Mouse (Mus musculus): ENCODE results near the gene Bsg. TPM values are rescaled to one million over a fixed set of nuclear protein-coding genes. Genes with fewer than 3 reads are reported as not detected.

The Bsg gene
- polyA plus RNA-seq, 1 experiment from 2014 or later, result 937 TPM

GRCm38 (mm10) chr10:79732500-79732899 is 28.2 kb downstream of the Bsg start:
- TF ChIP-seq CTCF (IDR thresholded peaks at IDR 0.05; ENCODE audit: low read depth), result peak; percentile 65
- Histone ChIP-seq H3K27me3 (replicated peaks; ENCODE audit: control insufficient read depth, insufficient read depth, low read length) (no peaks in the 10 kb centered on the region), H3K4me1 (replicated peaks; ENCODE audit: control insufficient read depth, insufficient read depth, low read length) (no peaks in the 10 kb centered on the region), H3K9ac (ENCODE audit: low read depth, low read length) (no peak overlapping the region), H3K4me2 (replicated peaks; ENCODE audit: low read depth) (no peak overlapping the region), H3K4me3 (ENCODE audit: low read depth, low read length) (no peak overlapping the region), H3K36me3 (ENCODE audit: control insufficient read depth, insufficient read depth) (peaks cover 34% of the 10 kb centered on the region), H3K27ac (ENCODE audit: low read depth, low read length) (no peak overlapping the region), H3K9me3 (ENCODE audit: control insufficient read depth) (no peaks in the 10 kb centered on the region)
- ATAC-seq, result no peak
- 96% methylated on average over 1 of the region's 1 CpGs for WGBS

GRCm38 (mm10) chr10:79733847-79734246 is 29.6 kb downstream of the Bsg start:
- WGBS, result 94% methylated on average over 15 of the region's 15 CpGs
- Histone ChIP-seq H3K4me1 (replicated peaks; ENCODE audit: control insufficient read depth, insufficient read depth, low read length) (no peaks in the 10 kb centered on the region), H3K4me2 (replicated peaks; ENCODE audit: low read depth) (no peak overlapping the region), H3K36me3 (ENCODE audit: control insufficient read depth, insufficient read depth) (peaks cover 47% of the 10 kb centered on the region), H3K9me3 (ENCODE audit: control insufficient read depth) (no peaks in the 10 kb centered on the region), H3K9ac (ENCODE audit: low read depth, low read length) (no peak overlapping the region), H3K27me3 (replicated peaks; ENCODE audit: control insufficient read depth, insufficient read depth, low read length) (no peaks in the 10 kb centered on the region), H3K4me3 (ENCODE audit: low read depth, low read length) (no peak overlapping the region), H3K27ac (ENCODE audit: low read depth, low read length) (no peak overlapping the region)
- ATAC-seq, result no peak
- no peak for TF ChIP-seq CTCF (IDR thresholded peaks at IDR 0.05; ENCODE audit: low read depth)

- no peak for ATAC-seq
- WGBS, result 37% methylated on average over 48 of the region's 52 CpGs
- Histone ChIP-seq H3K4me2 (replicated peaks; ENCODE audit: low read depth) (no peak overlapping the region), H3K9me3 (ENCODE audit: control insufficient read depth) (no peaks in the 10 kb centered on the region), H3K4me3 (ENCODE audit: low read depth, low read length) (no peak overlapping the region), H3K4me1 (replicated peaks; ENCODE audit: control insufficient read depth, insufficient read depth, low read length) (no peaks in the 10 kb centered on the region), H3K27ac (ENCODE audit: low read depth, low read length) (no peak overlapping the region), H3K27me3 (replicated peaks; ENCODE audit: control insufficient read depth, insufficient read depth, low read length) (no peaks in the 10 kb centered on the region), H3K36me3 (ENCODE audit: control insufficient read depth, insufficient read depth) (peaks cover 63% of the 10 kb centered on the region), H3K9ac (ENCODE audit: low read depth, low read length) (no peak overlapping the region)
- peak; percentile 33; the same call in 1 of the 2 replicates for TF ChIP-seq CTCF (IDR thresholded peaks at IDR 0.05; ENCODE audit: low read depth)
Observed at GRCm38 (mm10) chr10:79735361-79735760, 31.1 kb downstream of the Bsg start.

- Histone ChIP-seq H3K4me2 (replicated peaks; ENCODE audit: low read depth) (no peak overlapping the region), H3K27me3 (replicated peaks; ENCODE audit: control insufficient read depth, insufficient read depth, low read length) (no peaks in the 10 kb centered on the region), H3K4me1 (replicated peaks; ENCODE audit: control insufficient read depth, insufficient read depth, low read length) (no peaks in the 10 kb centered on the region), H3K36me3 (ENCODE audit: control insufficient read depth, insufficient read depth) (peaks cover 76% of the 10 kb centered on the region), H3K27ac (ENCODE audit: low read depth, low read length) (no peak overlapping the region), H3K4me3 (ENCODE audit: low read depth, low read length) (no peak overlapping the region), H3K9me3 (ENCODE audit: control insufficient read depth) (no peaks in the 10 kb centered on the region), H3K9ac (ENCODE audit: low read depth, low read length) (no peak overlapping the region)
- no peak for TF ChIP-seq CTCF (IDR thresholded peaks at IDR 0.05; ENCODE audit: low read depth)
- no peak for ATAC-seq
- WGBS, result 88% methylated on average over 10 of the region's 14 CpGs
Observed at GRCm38 (mm10) chr10:79736706-79737105, 32.4 kb downstream of the Bsg start.

GRCm38 (mm10) chr10:79738259-79738658 is 34.0 kb downstream of the Bsg start:
- Histone ChIP-seq H3K9me3 (ENCODE audit: control insufficient read depth) (no peaks in the 10 kb centered on the region), H3K27ac (ENCODE audit: low read depth, low read length) (no peak overlapping the region), H3K4me1 (replicated peaks; ENCODE audit: control insufficient read depth, insufficient read depth, low read length) (no peaks in the 10 kb centered on the region), H3K36me3 (ENCODE audit: control insufficient read depth, insufficient read depth) (peaks cover 91% of the 10 kb centered on the region), H3K27me3 (replicated peaks; ENCODE audit: control insufficient read depth, insufficient read depth, low read length) (no peaks in the 10 kb centered on the region), H3K4me3 (ENCODE audit: low read depth, low read length) (no peak overlapping the region), H3K9ac (ENCODE audit: low read depth, low read length) (no peak overlapping the region), H3K4me2 (replicated peaks; ENCODE audit: low read depth) (no peak overlapping the region)
- peak; percentile 69 for TF ChIP-seq CTCF (IDR thresholded peaks at IDR 0.05; ENCODE audit: low read depth)
- ATAC-seq, result no peak
- WGBS, result 91% methylated on average over 10 of the region's 10 CpGs

- Histone ChIP-seq H3K27me3 (replicated peaks; ENCODE audit: control insufficient read depth, insufficient read depth, low read length) (no peaks in the 10 kb centered on the region), H3K4me1 (replicated peaks; ENCODE audit: control insufficient read depth, insufficient read depth, low read length) (no peaks in the 10 kb centered on the region), H3K4me2 (replicated peaks; ENCODE audit: low read depth) (no peak overlapping the region), H3K9ac (ENCODE audit: low read depth, low read length) (no peak overlapping the region), H3K36me3 (ENCODE audit: control insufficient read depth, insufficient read depth) (peaks cover 97% of the 10 kb centered on the region), H3K4me3 (ENCODE audit: low read depth, low read length) (no peak overlapping the region), H3K9me3 (ENCODE audit: control insufficient read depth) (no peaks in the 10 kb centered on the region), H3K27ac (ENCODE audit: low read depth, low read length) (peak overlapping the region; percentile 1; the same call in 1 of the 2 replicates)
- ATAC-seq, result no peak
- WGBS, result 97% methylated on average over 28 of the region's 28 CpGs
- TF ChIP-seq CTCF (IDR thresholded peaks at IDR 0.05; ENCODE audit: low read depth), result no peak
Observed at GRCm38 (mm10) chr10:79739234-79739633, 34.9 kb downstream of the Bsg start.

- Histone ChIP-seq H3K4me3 (ENCODE audit: low read depth, low read length) (no peak overlapping the region), H3K9me3 (ENCODE audit: control insufficient read depth) (no peaks in the 10 kb centered on the region), H3K27ac (ENCODE audit: low read depth, low read length) (0 out of 2 replicates have a peak overlapping the region, but pooled peaks have one; percentile 28), H3K27me3 (replicated peaks; ENCODE audit: control insufficient read depth, insufficient read depth, low read length) (no peaks in the 10 kb centered on the region), H3K36me3 (ENCODE audit: control insufficient read depth, insufficient read depth) (peaks cover 85% of the 10 kb centered on the region), H3K4me1 (replicated peaks; ENCODE audit: control insufficient read depth, insufficient read depth, low read length) (peaks cover 4% of the 10 kb centered on the region; the same call in 1 of the 2 replicates), H3K4me2 (replicated peaks; ENCODE audit: low read depth) (no peak overlapping the region), H3K9ac (ENCODE audit: low read depth, low read length) (no peak overlapping the region)
- no peak for ATAC-seq
- peak; percentile 31; the same call in 1 of the 2 replicates for TF ChIP-seq CTCF (IDR thresholded peaks at IDR 0.05; ENCODE audit: low read depth)
- 81% methylated on average over 11 of the region's 11 CpGs for WGBS
Observed at GRCm38 (mm10) chr10:79740863-79741262, 36.6 kb downstream of the Bsg start.

Data from intestine, postnatal 0 days (tissue).